Mouse (Mus musculus) C2C12 (cell line): ENCODE data around the gene Acly.

Experiments
- CTCF ChIP-seq: IDR thresholded peaks from one replicate; pipeline ENCODE4 v1.5.1; 2011; ENCODE audit not compliant: control insufficient read depth, insufficient read depth, insufficient read length
- USF1 ChIP-seq: IDR thresholded peaks from one replicate; pipeline ENCODE4 v1.6.1; 2011; ENCODE audit warnings: low read depth, mild to moderate bottlenecking, control low read depth, moderate library complexity

GRCm38 (mm10) chr11:100544832-100545745, 17.3 kb upstream of the Acly start, which contains the start of gene Ttc25:
- TF ChIP-seq CTCF (no peak), USF1 (no peak)
